Mouse (Mus musculus): ENCODE data around the gene Pacs2. TPM values are rescaled to one million over a fixed set of nuclear protein-coding genes. Genes with fewer than 3 reads are reported as not detected.
A peak's percentile ranks its signal among the peaks of the same experiment; 100 is the strongest.

The Pacs2 gene
- polyA plus RNA-seq, 1 experiment from 2014 or later: 26.1 TPM

DNA sequence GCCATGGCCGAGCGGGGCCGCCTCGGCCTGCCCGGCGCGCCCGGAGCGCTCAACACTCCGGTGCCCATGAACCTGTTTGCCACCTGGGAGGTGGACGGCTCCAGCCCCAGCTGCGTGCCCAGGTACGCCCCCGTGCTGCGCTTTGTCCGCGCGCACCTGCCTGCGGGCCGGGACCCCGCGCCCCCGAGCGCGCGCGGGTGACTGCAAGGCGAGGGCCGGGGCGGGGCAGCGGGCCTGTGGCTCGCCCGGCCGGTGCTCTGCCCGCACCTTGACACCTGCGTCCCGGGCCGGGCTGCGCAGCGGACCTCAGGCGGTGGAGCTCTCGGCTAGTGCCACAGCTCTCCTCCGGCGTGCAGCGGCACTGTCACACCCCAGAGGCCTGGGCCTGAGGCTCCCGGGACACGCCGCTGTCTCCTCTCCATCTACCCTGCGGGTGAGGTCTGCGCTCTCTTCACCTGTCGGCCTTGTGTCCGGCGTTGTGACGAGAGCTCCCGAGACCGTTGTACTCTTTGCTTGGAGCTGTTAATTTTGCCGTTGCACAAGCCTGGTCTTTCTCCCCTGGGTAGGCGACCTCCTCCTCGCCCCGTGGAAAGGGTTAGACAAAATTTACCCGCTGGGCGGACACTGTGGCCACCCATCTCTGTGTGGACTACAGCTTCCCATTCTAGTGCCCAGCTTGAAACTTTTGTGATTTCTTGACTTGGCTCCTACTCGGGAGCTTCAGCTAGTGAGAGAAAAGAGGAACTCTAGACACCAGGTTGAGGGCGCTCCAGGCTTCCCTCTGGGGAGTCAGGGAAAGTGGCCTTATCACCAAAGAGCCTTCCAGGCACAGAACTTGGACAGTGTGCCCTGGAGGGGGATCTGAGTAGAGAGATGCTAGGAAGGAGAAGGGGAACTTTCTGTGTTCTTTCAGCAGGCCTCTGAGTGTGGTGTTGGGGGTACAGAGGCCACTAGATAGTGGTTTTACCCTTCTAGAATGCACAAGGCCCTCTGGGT is 551 bp downstream of the Pacs2 start:
- Histone ChIP-seq H3K27ac (replicated peaks) (peak overlapping the region; percentile 86), H3K9me3 (no peaks in the 10 kb centered on the region), H3K36me3 (no peaks in the 10 kb centered on the region), H3K4me1 (replicated peaks) (peaks cover 52% of the 10 kb centered on the region), H3K4me3 (peak overlapping the region; percentile 91), H3K9ac (peak overlapping the region; percentile 94), H3K4me2 (peak overlapping the region; percentile 84), H3K27me3 (no peaks in the 10 kb centered on the region)
- under 1% methylated on average over 44 of the region's 64 CpGs for WGBS
- ATAC-seq (ENCODE audit: low read depth): peak; percentile 32

DNA sequence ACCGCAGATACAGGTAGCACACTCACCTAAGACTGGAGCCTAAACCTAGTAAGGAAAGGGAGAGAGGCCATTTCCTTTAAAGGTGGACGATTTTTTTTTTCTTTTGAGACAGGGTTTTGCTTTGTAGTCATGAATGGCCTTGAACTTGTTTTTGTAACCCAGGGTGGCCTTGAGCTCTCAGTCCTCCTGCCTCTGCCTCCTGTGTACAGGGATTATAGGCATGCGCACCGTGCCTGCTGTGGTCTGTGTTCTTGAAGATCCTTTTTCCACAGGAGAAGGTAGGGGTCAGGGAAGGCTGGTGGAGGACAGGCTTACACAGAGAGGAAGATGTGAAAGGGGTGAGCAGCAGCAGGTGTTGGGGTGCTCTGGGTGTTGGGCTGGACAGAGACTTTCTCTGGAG is 1.6 kb downstream of the Pacs2 start:
- peaks cover 52% of the 10 kb centered on the region for H3K4me1 ChIP-seq (replicated peaks)
- H3K4me2 ChIP-seq: peak overlapping the region; percentile 84
- WGBS: 81% methylated on average over 4 of the region's 4 CpGs
- no peak overlapping the region for H3K27ac ChIP-seq (replicated peaks)
- H3K27me3 ChIP-seq: no peaks in the 10 kb centered on the region
- H3K9ac ChIP-seq: peak overlapping the region; percentile 94
- no peak for ATAC-seq (ENCODE audit: low read depth)
- peaks cover 4% of the 10 kb centered on the region for H3K36me3 ChIP-seq
- no peaks in the 10 kb centered on the region for H3K9me3 ChIP-seq
- peak overlapping the region; percentile 91; the same call in 1 of the 2 replicates for H3K4me3 ChIP-seq

DNA sequence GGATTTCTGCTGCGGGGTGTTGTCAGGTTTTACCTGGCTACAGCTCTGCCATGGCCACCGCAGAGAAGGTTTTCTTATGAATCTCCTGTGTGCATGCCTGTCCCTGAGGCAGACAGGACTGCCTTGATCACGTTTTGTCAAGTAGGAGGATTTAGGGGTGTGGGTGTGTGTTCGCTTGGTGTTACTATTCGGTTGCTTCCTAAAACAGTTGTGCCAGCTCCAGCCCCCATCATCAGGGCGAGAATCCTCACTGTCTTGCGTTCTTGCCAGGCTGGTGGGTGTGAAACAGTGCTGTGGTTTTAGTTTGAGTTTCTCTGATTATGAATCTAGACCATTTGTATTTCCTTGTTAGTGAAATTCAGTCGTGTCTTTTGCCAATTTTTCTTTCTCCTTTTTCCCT is 2.7 kb downstream of the Pacs2 start:
- Histone ChIP-seq H3K9ac (peak overlapping the region; percentile 56), H3K4me2 (peak overlapping the region; percentile 30), H3K27me3 (no peaks in the 10 kb centered on the region), H3K27ac (replicated peaks) (no peak overlapping the region), H3K9me3 (no peaks in the 10 kb centered on the region), H3K4me3 (no peak overlapping the region), H3K4me1 (replicated peaks) (peaks cover 52% of the 10 kb centered on the region), H3K36me3 (peaks cover 11% of the 10 kb centered on the region)
- 76% methylated on average over 8 of the region's 8 CpGs for WGBS
- ATAC-seq (ENCODE audit: low read depth): no peak

DNA sequence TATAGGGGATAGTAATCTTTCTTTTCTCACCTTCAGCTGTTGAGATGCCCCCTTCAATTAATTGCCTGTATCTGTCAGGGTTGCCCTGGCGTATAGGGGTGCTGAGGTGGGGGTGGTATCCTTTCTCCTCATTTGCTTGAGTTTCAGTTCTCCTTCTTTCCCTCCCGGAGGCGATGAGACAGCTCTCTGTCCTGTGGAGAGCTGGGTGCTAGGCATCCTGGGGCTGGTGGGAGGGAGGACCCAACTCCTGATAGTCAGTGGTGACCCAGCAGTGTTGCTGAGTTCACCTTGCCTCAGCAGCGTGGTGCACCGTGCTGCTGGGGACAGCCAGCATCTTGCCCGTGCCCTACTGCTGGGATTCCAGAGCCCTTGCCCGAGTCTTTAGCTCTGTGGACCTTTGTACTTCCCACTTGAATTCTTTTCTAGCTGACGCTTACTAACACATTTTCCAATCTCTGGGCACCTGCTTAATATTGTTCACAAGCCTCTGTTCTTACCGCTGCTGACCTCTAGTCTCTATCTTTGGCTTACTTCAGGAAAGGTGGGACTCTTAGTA is 3.2 kb downstream of the Pacs2 start:
- 82% methylated on average over 9 of the region's 9 CpGs for WGBS
- 0 out of 2 replicates have a peak overlapping the region, but pooled peaks have one; percentile 3 for H3K9ac ChIP-seq
- no peaks in the 10 kb centered on the region for H3K27me3 ChIP-seq
- ATAC-seq (ENCODE audit: low read depth): no peak
- no peak overlapping the region for H3K4me2 ChIP-seq
- H3K4me3 ChIP-seq: no peak overlapping the region
- peaks cover 12% of the 10 kb centered on the region for H3K36me3 ChIP-seq
- H3K27ac ChIP-seq (replicated peaks): no peak overlapping the region
- no peaks in the 10 kb centered on the region for H3K9me3 ChIP-seq
- peaks cover 51% of the 10 kb centered on the region for H3K4me1 ChIP-seq (replicated peaks)

GRCm38 (mm10) chr12:113018763-113019162 is 4.5 kb downstream of the Pacs2 start:
- H3K27me3 ChIP-seq: no peaks in the 10 kb centered on the region

DNA sequence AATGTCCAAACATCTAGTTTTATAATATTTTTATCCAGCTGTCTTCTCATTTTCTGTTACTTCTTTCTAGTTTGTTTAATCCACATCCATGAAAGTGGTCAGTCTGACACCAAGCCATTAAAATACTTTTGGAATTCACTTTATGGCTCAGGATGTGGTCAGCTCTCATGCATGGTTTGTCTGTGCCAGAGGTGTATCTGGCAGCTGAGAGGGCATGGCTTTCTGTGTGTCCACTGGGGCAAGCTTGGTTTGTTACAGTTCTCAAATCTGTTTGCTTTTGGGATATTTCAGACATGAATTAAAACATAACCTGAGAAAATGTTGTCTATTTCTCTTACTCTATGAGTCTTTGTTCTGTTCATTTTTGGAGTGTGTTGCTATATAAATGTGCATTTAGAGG is 7.2 kb downstream of the Pacs2 start:
- H3K4me2 ChIP-seq: no peak overlapping the region
- no peaks in the 10 kb centered on the region for H3K9me3 ChIP-seq
- H3K4me3 ChIP-seq: no peak overlapping the region
- H3K27me3 ChIP-seq: no peaks in the 10 kb centered on the region
- no peak overlapping the region for H3K9ac ChIP-seq
- peaks cover 29% of the 10 kb centered on the region for H3K4me1 ChIP-seq (replicated peaks)
- no peak for ATAC-seq (ENCODE audit: low read depth)
- peaks cover 34% of the 10 kb centered on the region for H3K36me3 ChIP-seq
- no peak overlapping the region for H3K27ac ChIP-seq (replicated peaks)

More at GRCm38 (mm10) chr12:113018763-113019162, 4.5 kb downstream of the Pacs2 start:
- H3K9ac ChIP-seq: no peak overlapping the region
- no peak overlapping the region for H3K27ac ChIP-seq (replicated peaks)
- ATAC-seq (ENCODE audit: low read depth): no peak
- H3K4me1 ChIP-seq (replicated peaks): peaks cover 46% of the 10 kb centered on the region
- H3K4me2 ChIP-seq: no peak overlapping the region
- no peaks in the 10 kb centered on the region for H3K9me3 ChIP-seq
- 90% methylated on average over 4 of the region's 4 CpGs for WGBS
- peaks cover 21% of the 10 kb centered on the region for H3K36me3 ChIP-seq
- H3K4me3 ChIP-seq: no peak overlapping the region

GRCm38 (mm10) chr12:113023082-113023481 is 8.8 kb downstream of the Pacs2 start:
- ATAC-seq (ENCODE audit: low read depth): no peak
- Histone ChIP-seq H3K36me3 (peaks cover 36% of the 10 kb centered on the region), H3K4me2 (no peak overlapping the region), H3K27me3 (no peaks in the 10 kb centered on the region), H3K4me1 (replicated peaks) (peaks cover 23% of the 10 kb centered on the region), H3K9me3 (no peaks in the 10 kb centered on the region), H3K9ac (no peak overlapping the region), H3K4me3 (no peak overlapping the region), H3K27ac (replicated peaks) (no peak overlapping the region)
- 83% methylated on average over 4 of the region's 4 CpGs for WGBS

- no peak for ATAC-seq (ENCODE audit: low read depth)
- no peak overlapping the region for H3K9ac ChIP-seq
- no peak overlapping the region for H3K4me3 ChIP-seq
These were observed 12.2 kb downstream of the Pacs2 start for GRCm38 (mm10) chr12:113026557-113026956.

GRCm38 (mm10) chr12:113027495-113027894 is 13.2 kb downstream of the Pacs2 start:
- Histone ChIP-seq H3K4me1 (replicated peaks) (peaks cover 58% of the 10 kb centered on the region), H3K36me3 (peaks cover 25% of the 10 kb centered on the region), H3K9me3 (no peaks in the 10 kb centered on the region), H3K4me3 (no peak overlapping the region), H3K9ac (no peak overlapping the region), H3K27me3 (no peaks in the 10 kb centered on the region), H3K4me2 (no peak overlapping the region), H3K27ac (replicated peaks) (0 out of 2 replicates have a peak overlapping the region, but pooled peaks have one; percentile 49)
- ATAC-seq (ENCODE audit: low read depth): no peak
- 87% methylated on average over 2 of the region's 2 CpGs for WGBS

More at GRCm38 (mm10) chr12:113026557-113026956, 12.2 kb downstream of the Pacs2 start:
- H3K27me3 ChIP-seq: no peaks in the 10 kb centered on the region
- H3K4me2 ChIP-seq: no peak overlapping the region
- no peak overlapping the region for H3K27ac ChIP-seq (replicated peaks)
- no peaks in the 10 kb centered on the region for H3K9me3 ChIP-seq
- peaks cover 28% of the 10 kb centered on the region for H3K36me3 ChIP-seq
- peaks cover 48% of the 10 kb centered on the region for H3K4me1 ChIP-seq (replicated peaks)
- 93% methylated on average over 1 of the region's 1 CpGs for WGBS

DNA sequence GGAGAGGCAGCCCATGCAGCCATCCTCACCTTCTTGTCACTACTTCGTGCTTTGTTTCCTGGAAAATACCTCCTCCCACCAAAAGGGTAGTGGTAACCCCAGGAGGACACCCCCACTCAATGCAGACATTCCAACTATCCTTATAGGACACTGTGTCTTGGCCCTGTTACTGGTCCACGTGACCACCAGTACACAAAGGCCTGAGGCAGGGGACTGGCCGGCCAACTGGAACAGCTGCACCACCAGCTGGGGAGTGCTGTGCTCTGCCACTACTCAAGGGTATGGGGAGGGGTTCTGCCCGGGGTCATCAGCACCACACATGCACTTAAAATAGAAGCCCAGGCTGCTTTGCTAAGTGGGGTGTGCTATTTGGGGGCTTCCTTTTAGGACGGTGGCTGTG is 13.8 kb downstream of the Pacs2 start:
- no peak overlapping the region for H3K9ac ChIP-seq
- H3K36me3 ChIP-seq: peaks cover 22% of the 10 kb centered on the region
- no peaks in the 10 kb centered on the region for H3K9me3 ChIP-seq
- H3K4me3 ChIP-seq: no peak overlapping the region
- no peaks in the 10 kb centered on the region for H3K27me3 ChIP-seq
- H3K4me1 ChIP-seq (replicated peaks): peaks cover 61% of the 10 kb centered on the region
- H3K4me2 ChIP-seq: no peak overlapping the region
- peak overlapping the region; percentile 49 for H3K27ac ChIP-seq (replicated peaks)
- WGBS: 34% methylated on average over 5 of the region's 5 CpGs
- peak; percentile 13; the same call in 1 of the 2 replicates for ATAC-seq (ENCODE audit: low read depth)

DNA sequence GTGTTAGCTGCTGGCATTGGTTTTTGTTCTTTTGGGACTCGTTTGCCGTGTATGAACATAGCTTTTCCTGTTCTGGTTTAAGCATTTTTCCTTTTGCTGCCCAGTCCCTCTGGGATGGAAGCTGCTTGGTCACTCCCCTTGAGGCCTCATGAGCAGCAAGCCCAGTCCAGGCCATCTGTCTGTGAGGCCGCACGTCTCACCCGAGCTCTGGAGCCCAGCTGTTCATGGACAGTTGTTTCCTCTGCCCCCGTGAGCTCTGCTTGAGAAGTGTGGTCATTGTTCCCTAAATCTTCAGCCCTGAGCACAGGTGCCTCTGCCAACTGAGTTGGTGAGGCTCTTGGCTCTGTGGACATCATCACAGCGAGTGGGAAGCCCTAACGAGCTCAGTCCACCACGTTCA is 14.6 kb downstream of the Pacs2 start:
- Histone ChIP-seq H3K9me3 (no peaks in the 10 kb centered on the region), H3K27me3 (no peaks in the 10 kb centered on the region), H3K27ac (replicated peaks) (peak overlapping the region; percentile 49), H3K4me3 (no peak overlapping the region), H3K4me1 (replicated peaks) (peaks cover 64% of the 10 kb centered on the region), H3K36me3 (peaks cover 15% of the 10 kb centered on the region), H3K9ac (peak overlapping the region; percentile 13; the same call in 1 of the 2 replicates), H3K4me2 (no peak overlapping the region)
- 58% methylated on average over 9 of the region's 9 CpGs for WGBS
- ATAC-seq (ENCODE audit: low read depth): no peak

DNA sequence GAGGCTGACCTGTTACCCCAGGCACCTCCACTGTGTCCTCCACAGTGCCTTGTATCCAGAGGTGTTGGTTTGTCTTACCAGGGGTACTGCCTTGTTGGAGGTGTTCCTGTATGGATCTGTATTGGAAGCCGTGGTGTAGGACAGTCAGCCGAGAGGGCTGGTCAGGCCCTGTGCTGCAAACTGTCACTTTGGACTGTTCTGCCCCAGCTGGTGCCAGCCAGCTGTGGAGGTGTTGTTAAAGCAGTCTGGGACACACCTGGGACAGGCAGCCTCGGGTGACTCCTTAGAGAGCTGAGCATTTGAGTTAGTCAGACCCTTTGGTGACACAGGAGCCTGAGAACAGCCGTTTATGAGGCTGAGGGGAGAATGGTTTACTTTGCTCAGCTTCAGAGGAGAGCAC is 15.7 kb downstream of the Pacs2 start:
- Histone ChIP-seq H3K9ac (no peak overlapping the region), H3K9me3 (no peaks in the 10 kb centered on the region), H3K27me3 (no peaks in the 10 kb centered on the region), H3K4me2 (no peak overlapping the region), H3K4me1 (replicated peaks) (peaks cover 70% of the 10 kb centered on the region), H3K27ac (replicated peaks) (no peak overlapping the region), H3K36me3 (peaks cover 11% of the 10 kb centered on the region), H3K4me3 (no peak overlapping the region)
- 71% methylated on average over 4 of the region's 4 CpGs for WGBS
- ATAC-seq (ENCODE audit: low read depth): no peak

All from neural tube, embryonic 13.5 days (tissue).